Mouse (Mus musculus) gastrocnemius, adult 18-20 months (tissue): ENCODE measurements at regions not wholly inside any gene's neighbourhood (a gene's known extent, or its start where the extent isn't known, plus 50 kb on each side); places are given as distances from the start of the nearest gene placed in this dataset.

ENCODE experiments used
- DNase-seq: peaks from one replicate; pipeline ENCODE4 v3.0.0; 2021; ENCODE audit warnings: low spot score

GRCm38 (mm10) chr4:82092296-82093230, 613.0 kb downstream of the Nfib start:
- peak; percentile 52 for DNase-seq

GRCm38 (mm10) chr4:82089657-82090056, 615.9 kb downstream of the Nfib start:
- DNase-seq: no peak

DNA sequence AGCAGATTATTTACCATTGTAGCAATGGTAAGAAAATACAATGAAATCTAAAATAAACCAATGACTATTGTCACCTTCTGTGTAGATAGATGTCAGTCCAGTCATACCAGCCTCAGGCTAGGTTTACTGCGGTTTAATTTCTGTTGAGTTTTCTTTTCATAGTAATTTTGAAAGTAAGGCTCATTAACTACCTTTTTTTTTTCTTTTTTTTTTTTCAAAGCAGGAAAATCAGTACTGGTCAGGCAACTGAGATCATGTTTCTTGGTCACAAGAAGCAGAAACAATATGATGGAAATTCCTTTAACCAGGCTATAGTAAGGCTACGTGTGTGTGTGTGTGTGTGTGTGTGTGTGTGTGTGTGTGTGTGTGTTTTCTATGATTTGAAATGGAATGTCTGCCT, 622.0 kb downstream of the Nfib start:
- no peak for DNase-seq

GRCm38 (mm10) chr4:82068050-82068449, 625.4 kb upstream of the Mpdz start:
- DNase-seq: no peak

DNA sequence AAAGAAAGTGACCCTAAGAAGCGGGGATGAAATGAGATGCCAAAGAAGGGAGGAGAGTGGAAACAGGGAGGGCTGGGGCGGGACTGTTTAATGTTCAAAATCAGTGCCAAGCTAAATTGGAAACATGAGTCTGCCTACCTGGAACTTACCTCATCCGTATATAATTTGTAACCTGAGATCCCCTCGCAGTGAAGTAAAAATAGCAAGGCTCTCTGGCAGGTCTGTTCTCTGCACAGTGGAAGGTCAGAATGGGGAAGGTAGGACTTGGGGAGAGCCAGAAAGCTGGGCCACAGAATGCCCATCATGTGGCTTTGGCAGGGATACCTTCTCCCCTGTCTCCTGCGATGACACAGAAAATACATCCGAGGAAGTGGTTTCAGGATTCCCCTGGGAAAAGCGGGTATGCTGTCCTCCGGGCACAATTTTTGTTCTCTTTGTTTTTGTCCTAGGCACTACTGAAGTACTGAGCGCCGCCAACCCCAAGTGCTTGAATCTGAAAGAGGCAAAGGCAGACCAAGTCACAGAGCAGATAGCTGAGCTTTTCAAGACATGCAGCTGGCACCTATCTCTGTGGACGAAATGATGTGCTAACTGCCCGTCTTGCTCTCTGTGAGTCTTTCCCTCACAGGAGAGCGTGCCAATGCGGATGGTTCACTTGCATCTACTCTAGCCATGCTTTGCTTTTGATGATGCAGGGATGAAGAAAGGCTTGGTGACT, 623.2 kb upstream of the Mpdz start:
- DNase-seq: peak; percentile 66

GRCm38 (mm10) chr4:82062726-82063125, 620.1 kb upstream of the Mpdz start:
- no peak for DNase-seq

GRCm38 (mm10) chr4:82056671-82057070, 614.1 kb upstream of the Mpdz start:
- DNase-seq: no peak

DNA sequence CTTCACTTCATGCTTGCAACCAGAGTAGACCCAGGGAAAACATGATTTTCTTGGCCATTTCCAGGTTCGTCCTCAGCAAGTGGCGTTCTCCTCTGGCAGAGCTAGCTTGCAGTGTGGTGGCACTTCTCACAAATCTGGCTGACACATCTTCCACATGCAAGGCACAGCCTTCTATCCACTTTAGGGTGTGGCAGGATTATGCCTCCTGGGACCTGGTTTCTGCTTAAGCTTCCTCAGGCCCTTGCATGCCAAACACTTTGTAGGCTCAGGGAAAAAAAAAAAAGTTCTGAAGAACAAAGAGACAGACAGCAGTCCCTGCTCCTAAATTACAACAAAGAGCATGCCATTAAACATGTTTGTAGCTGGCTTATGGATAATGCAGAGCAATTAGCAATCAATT, 605.6 kb upstream of the Mpdz start:
- no peak for DNase-seq

- no peak for DNase-seq
Observed at GRCm38 (mm10) chr4:82037473-82037872, 594.9 kb upstream of the Mpdz start.

DNA sequence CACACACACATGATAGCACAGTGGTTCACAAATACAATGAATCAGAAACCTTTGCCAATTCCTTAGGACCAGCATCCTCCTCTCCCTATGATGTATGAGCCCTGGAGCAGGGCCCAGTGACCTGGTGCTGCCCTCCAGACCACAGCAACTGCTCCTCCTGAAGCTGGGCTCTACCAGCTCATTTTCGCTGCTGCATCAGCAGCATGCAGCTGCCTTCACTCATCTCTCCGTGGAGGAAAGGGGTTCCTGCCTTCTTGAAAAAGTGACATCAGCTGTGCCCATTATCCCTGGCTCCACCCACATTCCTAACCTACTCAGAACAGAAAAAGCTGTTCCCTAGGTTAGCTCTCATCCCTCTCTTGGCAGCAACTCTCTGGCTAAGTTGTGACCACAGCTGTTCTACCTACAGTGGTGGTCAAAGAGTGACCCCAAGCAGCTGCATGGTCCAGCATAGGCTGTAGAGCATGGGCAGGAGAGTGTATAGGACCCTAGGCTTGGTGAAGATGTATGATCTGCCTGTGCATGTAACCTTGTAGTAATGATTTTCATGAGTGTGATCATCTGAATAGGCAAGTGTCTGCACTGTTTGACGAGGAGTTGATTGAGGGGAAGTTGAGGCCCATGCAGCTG, 592.6 kb upstream of the Mpdz start:
- no peak for DNase-seq

- no peak for DNase-seq
Observed at GRCm38 (mm10) chr4:82029237-82029636, 586.6 kb upstream of the Mpdz start.

- no peak for DNase-seq
Observed at GRCm38 (mm10) chr4:82027447-82027881, 584.8 kb upstream of the Mpdz start.

GRCm38 (mm10) chr4:82001406-82001732, 558.8 kb upstream of the Mpdz start:
- no peak for DNase-seq

DNA sequence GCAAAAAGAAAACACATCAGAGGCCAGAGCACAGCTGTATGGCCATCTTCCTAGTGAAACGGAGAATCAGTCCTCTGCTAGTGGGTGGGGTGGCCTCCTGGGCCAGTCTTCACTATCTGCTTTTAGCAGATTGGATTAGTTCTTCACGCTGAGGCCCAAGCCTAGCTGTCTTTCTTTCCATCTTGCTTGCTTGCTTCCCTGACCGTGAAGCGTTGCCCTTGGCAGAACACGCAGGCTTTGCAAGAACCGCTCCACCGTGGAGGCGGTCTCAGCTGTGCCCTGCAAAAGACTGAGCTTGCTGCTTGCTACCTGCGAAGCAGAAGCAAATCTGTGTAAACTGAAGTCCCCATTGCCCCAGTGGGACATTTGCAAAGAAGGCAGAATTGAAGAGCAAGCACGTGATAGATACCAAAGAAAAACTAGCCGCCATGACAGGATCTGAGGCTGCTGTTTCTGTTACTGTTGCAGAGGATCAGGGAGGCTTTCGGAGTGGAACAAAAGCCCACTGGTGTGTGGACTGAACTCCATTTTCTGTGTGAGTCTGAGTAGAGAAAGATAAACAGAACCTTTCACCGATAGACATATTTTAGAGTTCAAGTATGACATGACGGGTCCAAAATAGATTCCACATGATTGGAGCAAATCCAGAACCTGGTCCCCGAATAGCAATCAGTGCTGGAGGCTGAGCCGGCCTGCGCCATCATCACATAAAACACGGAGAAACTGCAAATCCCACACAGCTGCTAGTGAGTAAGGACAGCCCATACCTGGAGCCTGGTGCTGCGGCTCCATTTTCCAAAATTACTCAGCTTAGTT, 558.2 kb upstream of the Mpdz start:
- DNase-seq: peak; percentile 80

DNA sequence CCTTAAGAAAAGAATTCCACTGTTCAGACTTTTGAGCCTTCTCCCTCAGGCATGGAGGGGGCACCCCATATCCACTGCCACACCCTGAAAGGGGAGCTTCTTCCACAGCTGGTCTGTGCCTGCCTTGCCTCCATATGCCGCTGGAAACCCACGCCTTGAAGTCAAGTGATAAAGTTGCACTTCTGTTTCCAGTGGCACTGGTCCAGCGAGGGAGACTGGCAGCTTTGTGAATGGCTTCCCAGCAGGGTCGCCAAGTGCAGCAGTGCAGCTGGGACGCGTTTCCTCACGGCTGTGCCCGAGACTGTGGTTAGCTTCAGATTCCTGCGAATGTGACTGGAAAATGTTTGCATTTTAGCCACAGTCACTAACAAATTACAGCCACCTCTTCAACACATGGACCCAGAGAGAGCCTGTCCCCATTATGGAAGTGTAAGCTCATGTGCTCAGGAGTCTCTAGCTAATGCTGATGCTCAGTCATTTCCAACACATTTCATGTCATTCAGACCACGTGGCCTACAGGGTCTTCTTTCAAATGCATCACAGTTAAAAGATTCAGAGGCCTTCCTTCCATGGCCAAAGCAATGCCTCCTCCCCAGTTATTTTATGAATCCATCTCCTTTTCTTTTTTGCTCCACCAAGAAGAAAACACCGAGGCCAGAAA, 557.2 kb upstream of the Mpdz start:
- no peak for DNase-seq

- no peak for DNase-seq
Observed at GRCm38 (mm10) chr4:81999093-81999492, 556.5 kb upstream of the Mpdz start.

DNA sequence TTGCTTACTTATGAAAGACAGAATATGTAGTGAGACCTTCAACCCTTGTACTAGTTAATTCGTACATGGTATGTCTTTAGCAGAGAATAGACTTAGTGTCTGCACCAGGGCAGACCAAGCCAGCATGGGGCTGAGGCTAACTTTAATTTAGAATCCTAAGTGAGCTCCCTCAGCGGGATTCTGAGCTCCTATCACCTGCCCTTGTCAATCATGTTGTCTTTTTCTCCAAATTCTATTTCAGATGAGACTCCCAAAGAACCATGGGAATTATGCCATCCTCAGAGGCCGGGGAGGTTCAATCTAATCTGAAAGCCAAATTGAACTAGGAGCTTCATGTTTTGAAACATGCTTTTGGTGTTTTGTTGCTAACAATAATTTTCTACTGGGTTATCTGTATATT, 553.8 kb upstream of the Mpdz start:
- DNase-seq: peak; percentile 23

DNA sequence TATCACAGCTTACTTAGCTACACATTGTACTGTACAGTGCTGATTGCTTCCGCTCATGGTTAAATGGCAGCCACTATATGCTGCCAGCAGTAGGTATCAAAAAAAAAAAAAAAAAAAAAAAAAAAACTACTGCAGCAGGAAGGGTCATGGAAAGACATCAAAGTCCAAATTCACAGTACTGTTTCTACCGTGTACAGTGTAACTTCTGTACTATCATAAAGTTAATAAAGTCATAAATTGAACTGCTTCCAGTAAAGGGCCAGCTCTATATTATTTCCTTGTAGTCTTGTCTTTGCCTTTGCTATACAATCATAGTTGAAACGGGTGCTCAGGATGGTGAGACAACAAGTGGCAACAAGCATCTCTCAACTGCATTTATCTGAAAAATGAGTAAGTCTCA, 552.6 kb upstream of the Mpdz start:
- DNase-seq: no peak

- no peak for DNase-seq
Observed at GRCm38 (mm10) chr4:81988796-81989195, 546.2 kb upstream of the Mpdz start.

DNA sequence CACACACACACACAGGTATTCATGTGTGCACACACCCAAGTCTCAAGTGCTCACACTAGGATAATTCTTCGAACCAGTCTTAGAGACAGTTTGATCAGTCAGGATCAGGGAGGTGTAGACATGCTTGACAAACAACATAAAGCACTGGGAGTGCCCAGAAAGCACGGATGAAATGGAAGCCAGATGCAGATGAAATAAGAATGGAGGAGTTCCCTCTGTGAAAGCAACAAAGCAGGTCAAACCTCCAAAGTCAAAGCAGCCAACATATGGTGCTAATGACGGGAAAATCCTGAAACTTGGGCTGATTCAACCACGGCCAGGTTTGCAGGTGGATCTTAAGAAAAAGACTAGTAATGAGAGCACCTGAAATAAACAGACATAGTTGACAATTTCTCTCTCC, 544.0 kb upstream of the Mpdz start:
- no peak for DNase-seq

- no peak for DNase-seq
Observed at GRCm38 (mm10) chr4:81981811-81982210, 539.2 kb upstream of the Mpdz start.
